Mouse (Mus musculus) left cerebral cortex, adult 2 months (tissue): ENCODE measurements at regions not wholly inside any gene's neighbourhood (a gene's known extent, or its start where the extent isn't known, plus 50 kb on each side); places are given as distances from the start of the nearest gene placed in this dataset.

Experiments
- DNase-seq, 2 experiments: peaks; one replicate each; pipeline ENCODE4 v3.0.0; 2021 to 2022; ENCODE audit warnings: low spot score in 2 of 2, mixed read lengths in 1 of 2; ENCODE audit errors: extremely low spot score in 1 of 2
- H3K27ac ChIP-seq: fragments of 200-600 bp; 2 replicates; pipeline ENCODE4 v1.8.1; 2022
- H3K4me3 ChIP-seq: fragments of 200-600 bp; 2 replicates; pipeline ENCODE4 v1.8.1; 2022
- CTCF ChIP-seq: fragments of 200-600 bp; IDR thresholded peaks from 2 replicates; pipeline ENCODE4 v1.8.1; 2022; ENCODE audit warnings: antibody characterized with exemption, mild to moderate bottlenecking, moderate library complexity
- intact Hi-C: fragments of 180-260 bp; cut with DNase I; formaldehyde crosslinking; loops from one replicate; pipeline ENCODE4 v1.15.1; 2025

GRCm38 (mm10) chr14:64511300-64511699 is 407.2 kb downstream of the Prss52 start:
- intact Hi-C loops, result no loop called here
- Histone ChIP-seq H3K4me3 (no peak overlapping the region), H3K27ac (no peak overlapping the region)
- TF ChIP-seq CTCF, result no peak; the same call in 1 of the 2 replicates
- DNase-seq, result no peak

GRCm38 (mm10) chr14:64512726-64513125 is 408.6 kb downstream of the Prss52 start:
- intact Hi-C loops, result no loop called here
- no peak overlapping the region for H3K4me3 ChIP-seq
- TF ChIP-seq CTCF, result no peak
- no peak for DNase-seq
- H3K27ac ChIP-seq, result peak overlapping the region; percentile 69

- no peak for DNase-seq
- TF ChIP-seq CTCF, result no peak
- Histone ChIP-seq H3K4me3 (no peak overlapping the region), H3K27ac (peak overlapping the region; percentile 56)
- intact Hi-C loops, result no loop called here
Observed at GRCm38 (mm10) chr14:64517584-64518195, 413.6 kb downstream of the Prss52 start.

GRCm38 (mm10) chr14:64524641-64525040 is 420.6 kb downstream of the Prss52 start:
- intact Hi-C loops, result no loop called here
- DNase-seq, result peak in 1 of 2 experiments; percentile 29
- Histone ChIP-seq H3K4me3 (no peak overlapping the region), H3K27ac (peak overlapping the region; percentile 45)
- TF ChIP-seq CTCF, result no peak

- intact Hi-C loops, result no loop called here
- H3K27ac ChIP-seq, result peak overlapping the region; percentile 38
- DNase-seq, result no peak
- no peak for TF ChIP-seq CTCF
- no peak overlapping the region for H3K4me3 ChIP-seq
Observed at GRCm38 (mm10) chr14:64525302-64526078, 421.4 kb downstream of the Prss52 start.

GRCm38 (mm10) chr14:64530541-64530940 is 426.5 kb downstream of the Prss52 start:
- no peak for TF ChIP-seq CTCF
- H3K4me3 ChIP-seq, result no peak overlapping the region
- DNase-seq, result no peak
- intact Hi-C loops, result loop anchor here (2.0 to 10.0 kb wide), 2 partner anchors 38 to 126 kb away; no protein-coding TSS in a partner anchor
- H3K27ac ChIP-seq, result peak overlapping the region; percentile 92

GRCm38 (mm10) chr14:64531221-64531949 is 427.3 kb downstream of the Prss52 start:
- TF ChIP-seq CTCF, result no peak
- intact Hi-C loops, result loop anchor here (1.0 to 10.0 kb wide), 3 partner anchors 37 to 127 kb away; no protein-coding TSS in a partner anchor
- DNase-seq, result peak in 1 of 2 experiments; percentile 23
- Histone ChIP-seq H3K27ac (peak overlapping the region; percentile 92), H3K4me3 (no peak overlapping the region)

GRCm38 (mm10) chr14:64532351-64532750 is 428.3 kb downstream of the Prss52 start:
- Histone ChIP-seq H3K4me3 (no peak overlapping the region), H3K27ac (peak overlapping the region; percentile 92)
- intact Hi-C loops, result loop anchor here (10.0 kb wide), 1 partner anchor 128 kb away; no protein-coding TSS in a partner anchor
- no peak for TF ChIP-seq CTCF
- DNase-seq, result no peak

- no peak for TF ChIP-seq CTCF
- intact Hi-C loops, result loop anchor here (10.0 kb wide), 1 partner anchor 129 kb away; no protein-coding TSS in a partner anchor
- DNase-seq, result peak; percentile 18 to 29
- peak overlapping the region; percentile 92 for H3K27ac ChIP-seq
- no peak overlapping the region for H3K4me3 ChIP-seq
Observed at GRCm38 (mm10) chr14:64533591-64534151, 429.6 kb downstream of the Prss52 start.

- Histone ChIP-seq H3K27ac (peak overlapping the region; percentile 92), H3K4me3 (no peak overlapping the region)
- DNase-seq, result peak in 1 of 2 experiments; percentile 17
- intact Hi-C loops, result loop anchor here (10.0 kb wide), 1 partner anchor 129 kb away; no protein-coding TSS in a partner anchor
- TF ChIP-seq CTCF, result no peak
Observed at GRCm38 (mm10) chr14:64534194-64534593, 430.1 kb downstream of the Prss52 start.

GRCm38 (mm10) chr14:64539436-64539835 is 435.4 kb downstream of the Prss52 start:
- no peak overlapping the region for H3K4me3 ChIP-seq
- H3K27ac ChIP-seq, result no peak overlapping the region
- intact Hi-C loops, result loop anchor here (10.0 kb wide), 1 partner anchor 135 kb away; no protein-coding TSS in a partner anchor
- TF ChIP-seq CTCF, result peak; percentile 36
- DNase-seq, result no peak

- H3K4me3 ChIP-seq, result no peak overlapping the region
Observed at GRCm38 (mm10) chr14:64545056-64545455, 441.0 kb downstream of the Prss52 start.

More at GRCm38 (mm10) chr14:64545056-64545455, 441.0 kb downstream of the Prss52 start:
- intact Hi-C loops, result no loop called here
- DNase-seq, result no peak
- no peak for TF ChIP-seq CTCF
- H3K27ac ChIP-seq, result no peak overlapping the region
